Mouse (Mus musculus) stomach, postnatal 0 days (tissue): ENCODE results near the gene Pld4.

Experiments used
- CTCF ChIP-seq: IDR thresholded peaks from 2 replicates; pipeline ENCODE4 v1.5.1; 2016; ENCODE audit warnings: antibody characterized with exemption, low read depth, mild to moderate bottlenecking, moderate library complexity
- EP300 ChIP-seq: optimal IDR thresholded peaks from 2 replicates; pipeline ENCODE3; 2016; ENCODE audit warnings: antibody characterized with exemption

DNA sequence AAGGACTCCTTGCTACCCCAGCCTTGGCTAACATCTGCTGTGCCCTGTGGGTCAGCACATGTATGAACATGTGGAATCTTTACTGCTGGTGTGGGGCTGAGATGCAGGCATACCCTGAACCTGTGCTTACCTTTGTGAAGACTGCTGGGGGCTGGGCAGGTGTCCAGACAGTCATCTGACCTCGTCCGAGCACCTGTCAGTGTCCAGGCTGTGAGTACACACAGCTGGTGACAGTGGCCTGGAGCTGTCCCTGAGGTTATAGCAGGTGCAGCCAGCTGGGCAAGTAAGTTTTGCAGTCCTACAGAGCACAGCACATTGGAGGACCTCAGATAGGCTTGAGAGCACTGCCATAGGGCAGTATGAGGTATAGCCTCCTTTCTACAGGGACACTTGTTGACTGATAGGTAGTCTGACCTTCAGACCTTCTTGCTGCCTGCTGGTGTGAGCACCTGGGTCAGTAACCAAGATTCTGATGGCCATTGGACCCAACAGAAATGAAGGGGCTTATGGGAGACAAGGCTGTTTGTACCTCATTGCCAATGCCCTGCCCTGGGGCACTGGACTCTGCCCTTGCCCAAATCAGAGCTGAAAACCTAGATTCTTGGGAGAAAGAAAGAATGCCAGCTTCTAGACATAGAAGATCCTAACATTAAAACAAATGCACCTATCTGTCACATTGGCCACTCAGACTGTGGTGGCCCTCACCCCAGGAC is 26.2 kb upstream of the Pld4 start:
- TF ChIP-seq CTCF = no peak
- TF ChIP-seq EP300 = no peak
